Mouse (Mus musculus) gastrocnemius, adult 2 months (tissue): ENCODE results near the gene Fmnl2. TPM values are rescaled to one million over a fixed set of nuclear protein-coding genes. Genes with fewer than 3 reads are reported as not detected.
A peak's percentile ranks its signal among the peaks of the same experiment; 100 is the strongest.

Source experiments
- DNase-seq: peaks from one replicate; pipeline ENCODE4 v3.0.0; 2022
- H3K27ac ChIP-seq: fragments of 200-600 bp; 2 replicates; pipeline ENCODE4 v1.8.1; 2022; ENCODE audit warnings: mild to moderate bottlenecking
- H3K4me3 ChIP-seq: fragments of 200-600 bp; 2 replicates; pipeline ENCODE4 v1.8.1; 2022; ENCODE audit warnings: mild to moderate bottlenecking, moderate library complexity
- CTCF ChIP-seq: fragments of 200-600 bp; IDR thresholded peaks from 2 replicates; pipeline ENCODE4 v1.8.1; 2022; ENCODE audit warnings: antibody characterized with exemption, mild to moderate bottlenecking, moderate library complexity
- intact Hi-C: fragments of 180-260 bp; cut with DNase I; formaldehyde crosslinking; loops from one replicate; pipeline ENCODE4 v1.15.1; 2025
- total RNA-seq, 2 experiments: library from RNA; stranded (reverse); gene quantifications; 2 replicates each; pipeline ENCODE4 v1.2.3; 2021

Gene Fmnl2
- total RNA-seq, 2 experiments from 2014 or later, result 6.0 to 7.0 TPM

DNA sequence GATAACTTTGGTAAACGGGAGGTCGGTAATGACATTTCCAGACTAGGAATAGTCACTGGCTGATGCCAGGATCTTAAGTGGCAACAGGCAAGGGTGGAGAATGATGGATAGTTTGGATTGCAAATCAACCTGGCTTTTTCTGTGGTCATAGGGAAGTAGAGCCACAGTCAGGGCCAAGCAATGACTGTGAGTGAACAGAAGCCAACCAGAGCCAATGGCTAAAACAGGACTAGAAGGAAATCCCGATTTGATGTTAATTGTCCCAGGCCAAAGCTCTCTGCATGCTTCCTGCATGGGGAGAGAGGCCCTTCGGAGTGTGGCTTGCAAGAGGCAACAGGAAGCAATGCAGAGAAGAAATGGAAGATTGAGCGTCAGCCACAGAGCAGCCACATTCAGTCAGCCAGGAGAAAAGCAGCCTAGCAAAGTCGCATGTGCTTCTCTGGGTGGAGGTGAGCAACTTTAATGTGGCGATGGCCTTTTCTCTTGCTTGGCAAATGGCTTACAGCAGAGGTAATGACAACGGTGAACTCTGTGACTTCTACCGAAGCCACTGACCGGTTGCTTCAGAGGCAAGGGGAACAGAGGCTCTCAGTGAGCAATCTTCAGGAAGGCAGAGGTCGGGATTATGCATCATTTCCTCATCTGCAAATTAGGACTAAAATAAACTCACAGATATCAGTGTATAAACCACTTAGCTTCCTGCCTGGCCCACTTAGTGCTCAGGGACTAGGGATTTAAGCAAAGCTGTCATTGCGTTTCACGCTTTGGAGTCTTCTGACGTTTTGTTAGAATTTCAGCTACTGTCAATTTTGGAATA lies 12.5 kb upstream of the Fmnl2 start:
- TF ChIP-seq CTCF, result no peak
- intact Hi-C loops, result no loop called here
- H3K27ac ChIP-seq, result no peak overlapping the region
- no peak overlapping the region for H3K4me3 ChIP-seq
- DNase-seq, result no peak

DNA sequence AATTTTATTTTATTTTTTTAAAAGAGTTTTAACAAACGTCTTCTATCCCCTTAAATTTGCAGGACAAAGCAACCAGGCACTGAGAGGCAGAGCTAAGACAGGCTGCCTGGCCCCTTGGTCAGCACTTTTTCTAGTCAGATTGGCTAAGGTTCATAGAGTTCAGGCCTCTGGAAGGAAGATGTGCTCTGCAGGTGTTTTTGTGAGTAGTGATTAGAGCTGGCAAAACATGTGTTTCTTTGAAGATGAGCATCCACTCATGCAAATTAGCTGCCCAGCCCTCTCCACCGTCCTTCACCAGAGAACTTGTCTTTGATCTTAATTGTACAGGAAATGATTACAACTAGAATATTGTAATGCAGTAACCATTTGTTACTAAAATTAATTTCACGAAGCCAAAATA lies 11.2 kb upstream of the Fmnl2 start:
- intact Hi-C loops, result no loop called here

DNA sequence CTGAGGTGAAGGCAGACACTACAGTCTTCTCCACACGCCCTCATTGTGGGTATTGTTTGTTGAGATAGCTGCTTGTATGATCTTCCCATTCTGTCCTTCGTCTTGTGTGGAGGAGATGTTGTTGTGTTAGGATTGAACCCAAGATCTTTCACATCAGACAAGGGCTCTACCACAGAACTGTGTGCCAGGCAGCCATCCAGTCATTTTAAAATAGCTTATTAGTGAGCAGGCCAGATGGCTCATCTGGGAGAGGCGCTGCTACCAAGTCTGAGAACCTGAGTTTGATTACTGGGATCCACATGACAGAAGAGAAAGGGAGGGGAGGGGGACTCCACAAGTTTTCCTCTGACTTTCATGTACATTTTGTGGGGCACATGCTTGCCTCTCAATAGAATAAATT lies 8.6 kb upstream of the Fmnl2 start:
- intact Hi-C loops, result no loop called here
- no peak overlapping the region for H3K27ac ChIP-seq
- H3K4me3 ChIP-seq, result no peak overlapping the region
- DNase-seq, result no peak
- no peak for TF ChIP-seq CTCF

More for the DNA sequence above, 11.2 kb upstream of the Fmnl2 start:
- H3K4me3 ChIP-seq, result no peak overlapping the region
- no peak for TF ChIP-seq CTCF
- H3K27ac ChIP-seq, result no peak overlapping the region
- DNase-seq, result no peak

DNA sequence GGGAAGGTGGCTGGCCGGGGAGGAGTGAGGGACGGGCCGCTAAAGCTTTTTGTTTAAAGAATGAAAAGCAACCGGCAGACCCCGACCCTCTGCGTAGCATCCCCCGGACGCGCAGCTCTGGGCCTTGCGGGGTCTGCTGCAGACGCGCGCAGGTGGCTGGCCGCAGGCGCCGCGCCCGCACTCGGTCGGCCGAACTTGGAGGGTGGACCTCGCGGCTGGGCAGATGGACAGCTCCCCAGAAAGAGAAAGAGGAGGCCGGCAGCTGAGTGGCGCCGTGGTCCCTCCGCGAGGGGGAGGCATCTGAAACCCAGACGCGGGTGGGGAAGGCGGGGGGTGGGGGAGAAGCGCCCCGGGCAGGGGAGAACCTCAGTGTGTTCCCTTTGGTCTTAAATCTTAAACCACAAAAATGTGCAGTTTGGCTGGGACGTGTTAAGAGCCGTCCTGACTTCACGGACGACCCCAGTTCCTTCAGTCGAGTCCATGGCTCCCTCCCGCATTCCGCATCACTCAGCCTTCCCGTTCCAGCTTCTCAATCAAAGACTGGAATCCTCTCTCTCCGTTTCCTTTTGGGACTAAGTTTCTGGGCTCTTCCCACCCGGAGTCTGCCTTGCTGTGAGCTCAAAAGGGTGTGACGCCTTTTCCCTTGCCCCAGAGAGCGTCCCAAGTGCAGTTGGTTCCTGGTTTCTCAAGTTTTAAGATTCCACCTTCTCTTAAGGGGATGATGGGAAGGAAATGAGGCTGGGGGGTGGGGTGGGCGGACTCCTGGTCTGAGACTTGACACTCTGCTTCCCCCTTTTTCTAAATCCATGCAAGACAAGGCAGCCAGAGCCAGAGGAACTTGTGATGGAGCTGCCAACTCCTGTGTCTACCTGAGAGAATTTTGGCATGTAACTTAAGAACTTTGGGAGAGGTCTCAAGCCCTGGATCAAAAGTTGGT lies 1.1 kb downstream of the Fmnl2 start:
- peak overlapping the region; percentile 98 for H3K4me3 ChIP-seq
- peak; percentile 20; the same call in 1 of the 2 replicates for TF ChIP-seq CTCF
- intact Hi-C loops, result loop anchor here (2.0 to 5.0 kb wide), 2 partner anchors 96 to 224 kb away; no protein-coding TSS in a partner anchor
- peak; percentile 80 for DNase-seq
- peak overlapping the region; percentile 92 for H3K27ac ChIP-seq

DNA sequence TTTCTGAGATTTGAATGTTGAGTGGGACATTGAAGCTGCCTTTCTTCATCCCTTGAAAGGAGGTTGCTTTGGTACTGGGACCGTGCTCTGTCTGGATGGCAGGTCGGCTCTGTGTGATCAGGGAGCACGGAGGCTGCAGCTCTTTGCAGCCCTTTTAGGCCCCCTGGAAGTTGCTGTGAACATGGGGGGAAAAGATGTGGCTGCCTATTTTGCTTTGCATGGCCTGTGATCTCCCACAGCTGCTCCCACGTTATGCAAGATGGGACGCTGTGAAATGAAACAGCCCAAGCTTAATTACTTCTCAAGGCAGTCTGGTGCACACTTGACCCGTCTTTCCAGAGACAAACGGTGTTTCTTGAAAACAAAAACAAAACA lies 1.8 kb downstream of the Fmnl2 start:
- peak overlapping the region; percentile 92 for H3K27ac ChIP-seq
- intact Hi-C loops, result loop anchor here (2.0 to 5.0 kb wide), 2 partner anchors 97 to 223 kb away; no protein-coding TSS in a partner anchor
- TF ChIP-seq CTCF, result no peak
- H3K4me3 ChIP-seq, result peak overlapping the region; percentile 98
- DNase-seq, result no peak

DNA sequence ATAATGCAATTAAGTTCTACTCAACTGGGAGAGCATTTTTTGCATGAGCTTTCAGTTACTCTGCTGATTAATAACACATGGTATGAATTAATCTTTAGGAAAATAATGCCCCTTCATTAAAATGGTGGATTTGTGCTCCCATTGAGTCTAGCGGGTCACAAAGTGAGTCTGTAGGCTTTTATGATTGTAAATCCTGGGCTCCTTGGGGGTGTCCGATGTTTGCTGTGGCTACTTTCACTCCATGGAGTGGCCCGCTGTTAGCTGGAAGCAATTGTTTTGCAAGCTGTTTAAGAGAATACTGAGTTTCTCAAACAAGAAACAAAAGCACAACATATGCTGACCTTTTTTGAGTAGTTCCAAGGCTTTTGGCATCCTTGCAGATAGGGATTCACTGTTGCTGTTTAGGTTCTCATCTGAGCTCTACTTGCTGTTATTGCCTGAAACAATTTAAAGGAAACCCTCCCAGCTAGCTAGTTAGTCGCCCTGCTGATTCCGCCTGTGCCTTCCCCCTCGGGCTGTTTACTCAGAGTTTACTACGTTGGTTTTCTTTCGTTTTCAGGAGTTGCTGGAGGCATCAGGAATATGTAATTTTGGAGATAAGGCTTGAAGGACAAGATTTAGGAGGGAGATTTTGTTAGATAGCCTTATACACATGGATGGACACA lies 2.6 kb downstream of the Fmnl2 start:
- H3K4me3 ChIP-seq, result peak overlapping the region; percentile 98
- no peak for DNase-seq
- H3K27ac ChIP-seq, result peak overlapping the region; percentile 66
- intact Hi-C loops, result no loop called here
- no peak for TF ChIP-seq CTCF

DNA sequence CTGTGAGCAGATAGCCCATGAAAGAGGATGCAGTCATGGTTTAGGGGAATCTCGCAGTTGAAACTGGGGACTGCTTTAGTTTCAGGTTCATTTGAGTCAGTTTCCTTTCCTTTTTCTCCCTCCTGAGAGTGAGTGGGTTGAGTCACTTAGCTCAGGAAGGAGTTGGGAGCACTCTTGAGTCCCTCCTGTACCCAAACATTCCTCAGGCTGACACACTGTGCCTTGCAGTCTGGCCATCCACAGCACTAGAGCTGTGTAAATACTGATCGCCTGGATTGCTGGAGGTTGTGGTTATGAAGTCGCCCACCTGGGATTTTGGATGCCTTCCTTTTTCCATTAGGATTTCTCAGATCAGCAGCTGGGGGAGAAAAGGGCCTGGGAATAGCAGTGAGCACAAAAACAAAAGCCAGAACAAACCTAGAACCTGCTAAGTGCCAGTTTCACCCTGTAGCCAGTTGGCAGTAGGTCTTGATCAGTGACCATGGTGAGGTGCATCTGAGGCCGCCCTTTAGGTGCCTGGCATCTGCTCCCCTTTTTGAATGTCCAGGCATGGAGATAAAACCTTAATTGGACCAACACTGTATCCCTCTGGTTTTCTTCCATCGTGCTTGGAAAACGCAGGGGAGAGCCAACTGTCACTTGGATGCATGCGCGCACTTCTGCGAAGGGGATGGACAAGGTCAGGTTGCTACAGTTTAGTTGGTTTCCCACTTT lies 4.5 kb downstream of the Fmnl2 start:
- TF ChIP-seq CTCF, result no peak
- DNase-seq, result no peak
- intact Hi-C loops, result no loop called here
- no peak overlapping the region for H3K4me3 ChIP-seq
- H3K27ac ChIP-seq, result no peak overlapping the region

DNA sequence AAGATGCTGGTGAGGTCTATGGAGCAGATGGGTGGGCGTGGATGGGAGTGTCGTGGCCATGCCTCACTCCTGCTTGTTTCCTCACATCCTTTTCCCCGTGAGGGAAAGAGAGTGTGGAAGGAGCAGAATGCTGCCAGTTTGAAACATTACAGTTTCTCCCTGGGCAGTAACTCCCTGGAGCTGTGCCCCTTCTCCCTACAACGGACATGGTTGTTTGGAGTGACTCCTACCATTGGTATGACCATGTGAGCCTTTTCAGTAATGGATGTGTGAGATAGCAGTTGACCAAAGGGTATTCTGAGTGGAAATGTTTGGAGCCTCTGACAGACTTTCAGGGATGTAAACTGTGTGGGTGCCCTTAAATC lies 5.1 kb downstream of the Fmnl2 start:
- Histone ChIP-seq H3K4me3 (no peak overlapping the region), H3K27ac (no peak overlapping the region)
- intact Hi-C loops, result no loop called here
- TF ChIP-seq CTCF, result no peak
- no peak for DNase-seq

DNA sequence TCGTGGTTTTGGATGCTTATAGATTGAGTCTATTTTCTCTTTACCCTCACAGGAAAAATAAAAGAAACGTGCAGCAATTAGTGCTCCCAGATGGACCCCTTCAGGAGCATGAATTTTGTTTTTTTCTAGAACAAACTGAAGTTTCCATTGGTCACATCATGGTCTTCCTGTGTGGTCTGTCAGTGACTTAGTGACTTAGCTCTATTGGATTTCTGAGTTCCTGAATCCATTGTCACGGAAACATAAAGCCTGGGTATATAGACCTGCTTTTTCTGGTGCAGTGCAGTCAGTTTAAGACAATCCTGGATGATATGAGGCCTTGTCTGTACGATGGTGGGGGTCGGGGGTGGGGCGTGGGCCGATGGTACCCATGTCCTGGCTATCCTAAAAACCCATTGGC lies 7.0 kb downstream of the Fmnl2 start:
- DNase-seq, result no peak
- Histone ChIP-seq H3K4me3 (no peak overlapping the region), H3K27ac (no peak overlapping the region)
- intact Hi-C loops, result no loop called here
- TF ChIP-seq CTCF, result no peak

DNA sequence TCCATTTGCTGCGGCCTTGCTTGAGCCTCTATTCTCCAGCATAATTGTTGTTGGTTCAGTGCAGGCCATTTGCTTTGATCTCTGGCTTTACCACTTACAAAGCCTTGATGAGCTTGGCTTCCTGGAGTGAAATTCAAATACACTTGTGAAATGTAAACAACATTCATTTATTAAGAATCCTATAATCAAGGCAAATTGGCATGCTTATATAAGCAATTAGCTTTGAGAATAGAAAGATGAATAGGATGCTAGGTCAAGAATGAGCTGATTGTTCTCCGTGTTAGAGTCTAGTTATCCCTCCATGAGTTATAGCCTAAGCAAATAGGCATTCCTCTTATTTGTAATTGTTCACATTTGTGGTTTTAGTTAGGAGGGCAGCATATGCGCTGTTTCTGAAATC lies 8.5 kb downstream of the Fmnl2 start:
- H3K27ac ChIP-seq, result no peak overlapping the region
- no peak overlapping the region for H3K4me3 ChIP-seq
- intact Hi-C loops, result no loop called here
- TF ChIP-seq CTCF, result no peak
- no peak for DNase-seq

DNA sequence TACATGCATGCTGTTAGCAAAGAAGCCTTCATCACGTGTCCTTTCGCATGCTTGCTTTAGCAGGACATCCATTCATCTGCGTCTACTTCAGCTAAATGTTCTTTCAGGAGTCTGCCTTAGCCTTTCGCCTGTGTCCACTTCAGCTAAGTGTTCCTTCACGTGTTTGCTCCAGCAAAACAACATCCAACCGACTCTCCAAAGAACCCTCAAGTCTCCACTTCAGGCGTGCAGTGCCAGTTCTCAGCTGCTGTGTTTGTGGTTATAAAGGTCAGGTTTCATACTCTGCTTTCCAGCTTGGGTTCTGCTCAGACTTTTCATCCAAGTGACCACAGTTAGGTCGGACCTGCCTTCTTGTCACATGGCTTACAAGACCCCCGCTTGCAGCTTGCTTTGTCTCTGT lies 10.1 kb downstream of the Fmnl2 start:
- DNase-seq, result no peak
- intact Hi-C loops, result no loop called here
- TF ChIP-seq CTCF, result no peak

DNA sequence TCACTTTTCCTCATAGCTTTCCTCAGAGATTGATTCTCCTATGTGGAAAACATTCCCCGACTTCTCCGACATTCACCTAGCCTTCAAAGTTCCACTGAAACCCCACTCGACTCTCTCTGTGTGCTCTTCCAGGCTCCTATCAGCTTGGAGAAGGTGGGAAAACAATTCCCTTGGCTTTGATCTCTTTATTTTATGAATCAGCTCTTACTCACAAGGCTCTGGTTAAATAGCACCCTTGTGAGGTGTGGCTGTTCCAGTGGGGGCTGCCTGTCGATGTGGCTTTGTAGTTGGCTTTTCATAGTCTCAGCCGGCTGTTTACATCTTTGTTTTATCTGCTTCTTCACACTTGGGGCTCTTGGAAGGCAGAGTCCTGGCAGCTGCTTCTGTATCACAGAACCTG lies 10.5 kb downstream of the Fmnl2 start:
- TF ChIP-seq CTCF, result no peak
- no peak overlapping the region for H3K4me3 ChIP-seq
- no peak overlapping the region for H3K27ac ChIP-seq
- intact Hi-C loops, result no loop called here
- DNase-seq, result no peak

More for the DNA sequence above, 10.1 kb downstream of the Fmnl2 start:
- Histone ChIP-seq H3K4me3 (no peak overlapping the region), H3K27ac (no peak overlapping the region)
